Mouse (Mus musculus): ENCODE results near the gene Nfe2l2.

Nfe2l2 gene

DNA sequence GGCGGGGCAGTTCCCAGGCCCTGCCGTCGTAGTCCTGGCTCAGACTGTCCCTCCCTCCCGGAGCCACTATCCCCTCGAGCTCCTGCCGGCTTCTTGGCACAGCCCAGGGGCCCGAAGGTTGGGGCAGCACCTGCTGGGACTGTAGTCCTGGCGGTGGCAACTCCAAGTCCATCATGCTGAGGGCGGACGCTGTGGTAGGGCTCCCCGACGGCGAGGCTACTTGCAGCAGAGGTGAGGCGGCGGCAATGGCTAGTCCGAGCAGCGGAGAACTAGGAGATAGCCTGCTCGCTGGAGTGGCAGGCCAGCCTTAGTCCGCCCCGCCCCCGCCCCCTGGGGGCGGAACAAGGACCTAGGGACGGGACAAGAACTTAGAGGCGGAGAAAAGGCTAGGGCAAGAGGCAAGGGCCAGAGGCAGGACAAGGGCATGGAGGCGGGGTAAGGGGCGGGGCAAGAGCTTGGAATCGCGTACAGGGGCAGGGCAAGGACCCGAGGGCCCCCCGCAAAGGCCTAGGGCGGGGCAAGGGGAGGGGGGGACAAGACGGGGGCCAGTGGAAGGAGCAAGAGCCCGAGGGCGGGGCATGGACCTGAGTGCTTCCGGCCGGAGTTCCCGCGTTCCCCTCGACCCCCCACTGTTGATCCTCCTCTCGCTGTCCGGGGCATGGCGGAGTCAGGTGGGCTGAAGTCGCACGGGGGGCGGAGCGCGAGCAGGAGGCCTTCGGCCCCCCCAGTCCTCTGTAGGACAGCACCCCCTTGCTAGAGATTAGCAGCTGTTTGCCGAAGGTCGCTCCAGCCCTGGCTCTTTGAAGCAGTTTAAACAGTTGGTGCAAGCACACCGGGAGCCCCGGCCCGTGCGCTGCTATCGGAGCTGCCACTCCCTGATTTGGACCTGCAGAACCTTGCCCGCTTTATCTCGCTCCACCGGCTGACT lies at the start of gene Nfe2l2:
TSS of gene Nfe2l2 (minus strand) at position 408 of the 928 bp plus-strand sequence.
- peak; percentile 100 for DNase-seq

DNA sequence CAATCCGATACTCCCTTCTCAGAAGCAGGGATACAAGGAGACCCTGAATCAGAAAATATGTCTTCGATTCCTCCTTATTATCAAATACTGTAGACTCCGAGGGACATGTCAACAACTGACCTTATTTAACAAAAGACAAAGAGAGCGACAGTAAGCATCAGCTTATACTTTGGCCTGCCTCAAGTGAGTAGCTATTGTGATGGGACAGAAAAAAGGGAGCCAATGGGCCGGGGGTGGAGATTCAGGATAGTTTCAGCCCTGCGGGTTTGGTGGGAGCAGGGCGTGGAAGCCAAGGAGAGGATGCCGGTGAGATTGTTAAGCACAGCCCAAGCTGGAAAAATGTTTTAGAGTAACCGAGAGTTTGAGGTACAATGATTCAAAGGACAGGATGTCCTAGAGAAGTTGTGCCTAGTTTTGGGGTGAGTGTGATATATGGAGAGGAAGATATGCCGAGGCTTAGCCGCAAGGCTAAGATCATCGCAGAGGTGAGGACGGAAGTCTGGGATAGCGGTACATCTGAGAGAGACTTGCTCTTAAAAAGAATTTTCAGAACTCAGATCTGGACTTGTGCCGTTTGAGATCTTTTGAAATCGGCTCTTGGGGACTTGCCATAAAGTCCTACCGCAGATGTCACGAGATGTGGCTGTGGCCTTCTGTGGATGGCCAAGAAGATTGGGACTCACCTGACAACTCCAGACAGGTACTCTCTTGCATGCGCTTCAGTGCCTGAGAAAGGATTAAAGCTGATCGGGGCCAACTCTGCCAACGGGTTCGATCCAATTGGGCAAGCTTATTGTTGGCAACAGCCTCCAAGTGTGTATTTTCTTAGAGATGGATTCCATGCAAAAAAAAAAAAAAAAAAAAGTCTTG lies 48.1 kb upstream of the Nfe2l2 start:
- no peak for DNase-seq

DNA sequence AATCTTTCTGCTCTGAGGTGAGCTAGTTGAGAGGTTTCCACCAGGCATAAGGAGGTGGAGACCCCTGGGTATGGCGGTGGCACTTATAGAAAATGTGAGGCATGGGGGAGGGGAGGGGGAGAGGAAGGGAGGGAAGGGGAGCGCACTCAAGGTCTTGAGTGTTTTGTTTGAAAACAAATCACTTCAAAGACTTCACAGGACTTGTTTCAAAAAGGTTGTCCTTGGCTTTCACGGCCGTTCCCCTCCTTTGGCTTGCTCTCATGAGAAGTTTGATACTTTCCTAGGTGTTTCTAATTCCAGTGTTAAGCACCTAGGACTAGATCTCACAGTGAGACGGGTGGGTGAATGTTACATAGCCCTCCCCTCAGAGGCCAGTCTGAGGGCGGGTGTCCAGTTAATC lies 47.5 kb upstream of the Nfe2l2 start:
- DNase-seq: no peak

DNA sequence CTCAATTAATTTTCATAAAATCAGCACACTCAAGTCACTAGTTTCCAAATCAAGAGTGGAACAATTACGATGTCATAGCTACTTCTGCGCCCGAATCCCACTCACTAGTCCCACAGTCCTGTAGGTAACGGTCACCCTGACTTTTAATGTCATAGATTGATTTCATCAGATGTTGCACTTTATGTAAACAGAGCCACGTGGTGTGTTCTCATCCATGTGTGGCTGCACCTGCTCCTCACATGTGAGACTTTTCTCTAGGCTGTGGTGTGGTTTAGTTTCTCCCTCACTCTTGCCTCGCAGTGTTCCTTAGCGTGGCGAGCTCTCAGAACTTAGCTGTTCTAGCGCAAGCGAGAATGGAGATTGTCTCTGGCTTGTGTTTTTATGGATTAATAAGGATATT lies 46.4 kb upstream of the Nfe2l2 start:
- no peak for DNase-seq

DNA sequence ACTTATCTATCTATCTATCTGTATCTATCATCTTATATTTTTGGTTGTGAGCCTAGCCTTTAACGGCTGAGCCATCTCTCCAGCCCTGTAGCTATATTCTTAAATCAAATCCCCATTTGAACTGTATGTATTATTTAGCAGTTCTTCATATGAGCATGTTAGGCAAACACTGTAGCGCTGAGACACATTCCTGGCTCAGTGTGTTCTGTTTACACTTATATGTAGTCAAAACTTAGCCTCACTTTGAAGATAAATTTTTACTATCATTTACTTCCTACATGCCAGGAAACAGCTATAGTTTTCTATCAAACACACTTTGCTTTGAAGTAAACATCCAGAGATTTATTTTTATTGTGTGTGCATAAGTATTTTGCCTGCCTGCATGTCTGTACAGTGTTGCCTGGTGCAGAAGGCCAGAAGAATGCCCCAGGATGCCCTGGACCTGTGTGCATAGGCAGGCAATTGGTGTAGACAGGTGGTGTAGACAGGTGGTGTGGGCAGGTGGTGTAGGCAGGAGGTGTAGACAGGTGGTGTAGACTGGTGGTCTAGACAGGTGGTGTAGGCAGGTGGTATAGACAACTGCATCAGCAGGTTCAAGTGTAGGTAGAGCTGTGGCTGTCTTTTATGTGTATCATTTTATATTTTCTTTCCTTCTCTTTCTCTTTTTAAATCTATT lies 45.7 kb upstream of the Nfe2l2 start:
- no peak for DNase-seq

DNA sequence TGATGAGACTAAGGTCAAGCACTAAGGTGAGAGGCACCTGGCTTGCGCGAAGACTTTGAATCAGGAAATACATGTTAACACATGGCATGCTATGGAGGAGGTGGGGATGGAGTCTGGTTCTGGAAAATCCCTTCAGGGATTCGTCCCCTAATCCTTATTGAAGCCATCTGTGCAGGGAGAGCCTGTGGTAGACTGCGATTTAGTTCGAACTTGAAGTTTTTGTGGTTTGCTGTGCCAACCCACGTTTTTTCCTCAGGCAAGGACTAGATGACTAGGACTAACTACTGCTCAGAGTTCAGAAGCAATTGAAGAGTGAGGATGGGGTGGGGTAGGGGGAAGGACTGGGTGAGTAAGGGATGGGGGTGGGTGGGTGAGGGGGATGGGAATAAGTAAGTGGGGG lies 44.4 kb upstream of the Nfe2l2 start:
- no peak for DNase-seq

DNA sequence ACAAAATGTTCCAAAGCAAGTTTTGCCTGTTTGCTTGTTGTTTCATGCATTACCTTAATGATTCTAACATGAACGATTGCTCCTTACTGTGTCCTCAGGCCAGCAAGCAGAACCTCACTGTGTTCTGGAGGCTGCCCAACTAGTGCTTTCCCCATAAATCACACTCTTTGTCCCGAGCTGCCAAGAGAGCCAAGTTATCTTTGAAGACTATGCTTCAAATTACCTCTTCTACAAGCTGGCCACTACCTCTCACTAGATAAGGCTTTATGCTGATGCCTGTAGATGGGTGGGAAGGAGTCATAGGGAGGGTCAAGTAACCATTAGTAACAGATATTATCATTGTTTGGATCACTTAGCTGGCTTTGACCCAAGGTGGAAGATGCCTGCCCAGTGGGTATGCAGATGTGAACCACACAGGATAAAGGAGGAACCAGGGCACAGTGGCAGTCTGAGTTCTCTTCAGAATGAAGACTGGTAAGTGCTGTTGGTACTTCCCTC lies 32.6 kb upstream of the Nfe2l2 start:
- no peak for DNase-seq

DNA sequence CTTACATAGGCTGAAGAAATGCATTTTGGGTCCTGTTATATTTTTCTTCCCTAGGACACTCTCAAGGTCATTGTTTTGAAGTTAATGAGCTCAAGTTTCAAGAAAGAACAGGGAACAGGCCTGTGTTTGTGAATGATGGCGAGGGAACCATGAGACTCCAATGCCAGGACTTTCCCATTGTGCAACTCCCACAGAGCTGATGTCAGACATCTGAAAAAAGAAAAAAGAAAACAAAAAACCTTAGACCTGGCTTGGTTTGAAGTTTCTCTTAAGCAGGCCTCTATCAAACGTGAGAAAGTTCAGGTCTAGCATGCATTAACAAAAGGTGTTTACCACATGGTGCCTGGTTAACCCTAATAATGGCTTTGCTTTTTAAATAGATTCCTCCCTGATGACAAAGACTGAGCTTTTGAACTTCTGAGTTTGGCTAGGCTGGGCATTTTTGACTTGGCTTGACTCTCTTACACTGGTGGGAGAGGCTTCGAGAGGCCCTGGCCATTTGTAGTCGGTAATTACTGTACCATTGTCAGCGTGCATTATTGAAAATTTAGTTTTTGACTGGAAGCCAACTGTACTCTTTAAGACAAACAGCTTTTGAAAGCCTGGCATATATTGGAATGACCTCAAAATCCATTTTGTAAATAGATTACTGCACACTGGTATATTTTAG lies 29.9 kb upstream of the Nfe2l2 start:
- DNase-seq: no peak

DNA sequence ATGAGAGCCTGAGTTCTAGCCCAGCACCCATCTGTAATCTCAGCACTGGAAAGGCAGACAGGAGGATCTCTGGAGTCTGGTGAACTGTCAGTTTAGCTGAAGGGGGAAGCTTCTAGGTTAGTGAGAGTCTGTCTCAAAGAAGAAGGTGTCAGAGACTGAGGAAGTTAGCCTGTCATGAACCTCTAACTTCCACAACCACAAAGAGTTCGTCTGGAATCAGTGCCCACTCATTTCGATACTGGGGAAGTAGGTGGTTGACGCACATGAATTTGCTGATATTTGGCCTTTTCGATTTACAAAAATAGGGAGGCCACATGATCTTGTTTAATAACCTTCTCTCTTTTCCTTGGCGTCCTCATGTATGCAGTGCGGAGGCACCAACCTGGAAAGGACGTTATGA lies 28.7 kb upstream of the Nfe2l2 start:
- DNase-seq: no peak

DNA sequence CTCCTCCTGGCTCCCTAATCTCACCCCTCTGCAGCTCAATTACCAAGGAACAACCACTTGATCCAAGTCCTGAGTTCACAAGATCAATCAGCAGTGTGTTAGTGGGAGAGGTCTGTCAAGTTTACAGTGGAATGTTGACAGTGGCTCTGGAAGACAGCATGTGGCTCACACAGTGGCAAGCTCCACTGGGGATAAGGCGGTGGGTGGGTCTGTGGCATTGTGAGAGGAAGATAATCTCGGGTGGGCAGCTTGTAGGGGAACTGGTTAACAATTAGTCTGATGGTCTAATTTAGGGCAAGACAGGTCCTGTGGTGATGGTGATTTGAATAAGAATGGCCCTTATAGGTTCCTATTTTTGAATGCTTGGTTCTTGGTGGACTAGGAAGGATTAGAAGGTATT lies 27.5 kb upstream of the Nfe2l2 start:
- DNase-seq: no peak

DNA sequence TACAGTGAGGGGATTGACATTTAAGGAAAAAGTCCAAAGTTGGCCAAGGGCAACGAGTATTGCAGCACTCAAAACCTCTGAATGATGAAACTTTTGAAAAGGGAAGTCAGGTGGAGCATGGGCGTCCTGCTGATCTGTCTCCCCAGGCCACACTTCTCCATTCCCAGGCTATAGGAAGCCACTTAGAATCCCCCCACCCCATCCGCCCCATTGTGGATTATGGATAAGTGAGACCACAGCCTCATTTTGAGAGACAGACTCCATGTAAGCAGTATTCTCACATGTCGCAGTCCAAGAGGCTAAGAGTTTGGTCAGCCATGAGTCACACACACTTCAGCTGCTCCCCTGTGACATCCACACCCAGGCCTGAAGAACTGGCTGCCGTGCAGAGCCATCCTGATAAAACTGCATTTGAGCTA lies 26.8 kb upstream of the Nfe2l2 start:
- no peak for DNase-seq

DNA sequence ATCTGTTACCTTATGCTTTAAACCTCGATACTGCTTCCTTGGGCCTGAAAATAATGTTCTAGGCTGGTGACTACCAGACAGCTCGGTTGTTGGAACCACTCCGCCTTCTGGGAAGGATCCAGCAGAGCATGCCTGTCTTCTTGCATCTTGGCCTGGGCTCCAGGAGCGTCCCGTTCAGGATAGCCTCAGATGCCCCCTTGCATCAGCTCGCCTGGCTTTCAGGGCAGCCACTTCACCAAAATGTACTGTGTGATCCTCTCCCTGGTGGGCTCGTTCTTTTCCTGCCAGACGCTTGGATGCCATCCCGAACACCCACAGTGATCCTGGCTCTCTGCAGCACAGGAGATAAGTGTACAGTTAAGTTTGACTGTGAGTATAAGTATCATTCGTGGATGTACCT lies 25.6 kb upstream of the Nfe2l2 start:
- DNase-seq: no peak

DNA sequence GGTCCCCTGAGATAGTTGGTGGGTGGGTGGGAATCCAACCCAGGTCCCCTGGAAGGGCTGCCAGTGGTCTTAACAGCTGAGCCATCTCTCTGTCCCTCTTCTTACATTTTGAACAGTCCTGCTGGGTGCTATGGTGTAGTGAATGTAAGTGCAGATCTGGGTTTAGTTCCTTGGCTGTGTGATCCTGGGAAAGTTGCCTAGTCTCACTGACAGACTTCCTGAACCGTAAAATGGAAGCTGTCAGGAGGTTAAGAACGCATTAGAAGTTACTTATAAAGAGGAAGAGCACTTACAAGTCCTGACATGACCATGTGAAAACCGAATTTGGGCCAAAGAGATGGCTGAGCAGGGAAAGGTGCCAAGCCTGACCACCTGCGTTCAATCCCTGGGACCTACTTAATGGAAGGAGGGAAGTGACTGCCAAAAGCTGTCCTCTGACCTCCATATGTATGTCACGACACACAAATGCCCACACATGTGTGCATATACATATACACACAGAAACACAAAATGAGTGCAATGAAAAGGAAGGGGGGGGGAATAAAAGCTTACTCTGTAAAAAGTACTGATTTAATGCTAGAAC lies 20.5 kb upstream of the Nfe2l2 start:
- no peak for DNase-seq

DNA sequence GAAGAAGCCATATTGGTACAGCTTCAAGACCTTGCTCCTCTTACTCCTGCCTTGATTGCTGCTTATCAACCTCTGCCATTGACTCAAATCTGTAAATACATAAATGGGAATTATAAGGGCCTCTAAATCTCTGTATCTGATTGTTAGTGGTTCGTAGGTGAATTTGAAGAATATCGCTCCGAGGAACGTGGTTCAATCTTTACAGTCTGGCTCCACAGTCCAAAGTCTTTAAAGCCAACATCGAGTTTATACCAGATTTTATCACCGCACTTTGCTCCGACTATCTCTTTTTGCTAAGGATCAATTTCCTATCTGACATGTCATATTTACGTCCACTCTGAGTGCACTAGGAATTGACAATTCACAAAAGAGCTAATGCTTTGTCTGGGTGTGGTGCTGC lies 19.0 kb upstream of the Nfe2l2 start:
- DNase-seq: no peak

DNA sequence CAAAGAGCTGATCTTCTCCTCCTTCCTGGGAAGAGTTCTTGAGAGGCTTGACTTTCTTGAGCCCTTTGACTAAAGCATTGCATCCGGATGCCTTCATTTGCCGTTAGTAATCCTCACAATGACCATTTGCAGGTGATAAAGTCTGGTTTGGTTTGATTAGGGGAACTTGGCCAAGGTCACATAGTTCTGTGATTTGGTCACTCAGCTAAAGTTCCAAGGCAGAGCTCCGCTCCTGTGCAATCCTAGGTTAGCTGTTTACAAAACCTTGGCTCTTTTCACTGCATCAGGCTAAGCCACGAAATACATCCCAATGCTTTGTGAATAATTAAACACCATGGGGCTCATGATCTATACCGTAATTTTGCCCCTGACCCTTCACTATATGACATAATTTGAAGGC lies 18.5 kb upstream of the Nfe2l2 start:
- DNase-seq: no peak

DNA sequence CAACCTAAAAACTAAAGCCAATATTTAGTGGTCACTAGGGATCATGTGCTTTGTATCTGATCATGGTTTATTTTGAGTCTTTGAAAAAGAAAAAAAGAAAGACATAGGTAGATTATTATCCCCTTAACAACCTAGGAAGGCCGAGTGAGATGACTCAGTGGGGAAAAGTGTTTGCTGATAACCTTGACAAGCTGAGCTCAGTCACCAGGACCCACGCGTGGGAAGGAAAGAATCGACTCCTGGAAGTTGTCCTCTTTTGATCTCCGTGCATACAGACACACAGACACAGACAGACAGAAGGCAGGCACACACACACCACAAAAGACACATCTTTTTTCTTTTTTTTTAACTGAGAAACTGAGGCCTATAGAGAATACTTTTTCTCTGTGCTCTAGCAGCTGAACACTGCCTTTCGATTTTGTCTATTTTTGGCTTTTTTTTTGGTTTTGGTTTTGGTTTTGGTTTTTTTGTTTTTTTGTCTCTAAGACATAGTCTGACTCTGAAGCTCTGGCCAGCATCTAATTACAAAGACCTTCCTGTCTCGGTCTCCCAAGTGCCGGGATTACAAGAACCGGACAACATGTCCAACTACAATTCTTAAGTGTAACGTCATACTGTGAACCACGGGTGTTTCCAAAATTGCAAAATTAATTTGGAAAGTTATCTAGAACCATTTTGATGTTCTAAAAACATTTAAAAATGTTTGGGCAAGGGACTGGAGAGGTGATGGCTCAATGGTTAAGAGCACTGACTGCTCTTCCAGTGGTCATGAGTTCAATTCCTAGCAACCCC lies 16.0 kb upstream of the Nfe2l2 start:
- no peak for DNase-seq

DNA sequence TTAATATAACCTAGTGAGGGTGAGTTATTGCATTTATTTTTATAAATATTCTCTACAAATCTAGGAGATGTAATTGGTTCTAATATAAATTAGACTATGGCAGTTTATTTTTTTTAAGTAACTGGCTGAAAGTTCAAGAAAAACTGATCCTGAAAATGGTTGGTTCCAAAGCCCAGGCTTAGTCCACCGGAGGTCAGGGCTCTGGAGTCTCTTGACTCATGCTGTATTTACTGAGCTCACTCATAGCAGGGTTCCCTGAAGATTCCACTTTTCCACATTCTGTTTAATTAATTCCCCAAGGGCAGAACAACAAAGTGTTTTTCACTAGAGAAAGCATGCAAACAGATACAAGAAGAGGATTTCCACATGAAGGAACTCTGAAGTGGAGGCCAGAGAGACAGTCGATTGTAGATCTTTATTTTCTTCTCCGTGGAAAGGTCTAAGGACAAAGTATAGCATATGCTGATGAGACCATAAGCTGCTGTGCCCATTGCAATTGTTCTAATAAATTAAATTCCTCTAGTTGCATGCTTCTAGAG lies 15.0 kb upstream of the Nfe2l2 start:
- DNase-seq: no peak

DNA sequence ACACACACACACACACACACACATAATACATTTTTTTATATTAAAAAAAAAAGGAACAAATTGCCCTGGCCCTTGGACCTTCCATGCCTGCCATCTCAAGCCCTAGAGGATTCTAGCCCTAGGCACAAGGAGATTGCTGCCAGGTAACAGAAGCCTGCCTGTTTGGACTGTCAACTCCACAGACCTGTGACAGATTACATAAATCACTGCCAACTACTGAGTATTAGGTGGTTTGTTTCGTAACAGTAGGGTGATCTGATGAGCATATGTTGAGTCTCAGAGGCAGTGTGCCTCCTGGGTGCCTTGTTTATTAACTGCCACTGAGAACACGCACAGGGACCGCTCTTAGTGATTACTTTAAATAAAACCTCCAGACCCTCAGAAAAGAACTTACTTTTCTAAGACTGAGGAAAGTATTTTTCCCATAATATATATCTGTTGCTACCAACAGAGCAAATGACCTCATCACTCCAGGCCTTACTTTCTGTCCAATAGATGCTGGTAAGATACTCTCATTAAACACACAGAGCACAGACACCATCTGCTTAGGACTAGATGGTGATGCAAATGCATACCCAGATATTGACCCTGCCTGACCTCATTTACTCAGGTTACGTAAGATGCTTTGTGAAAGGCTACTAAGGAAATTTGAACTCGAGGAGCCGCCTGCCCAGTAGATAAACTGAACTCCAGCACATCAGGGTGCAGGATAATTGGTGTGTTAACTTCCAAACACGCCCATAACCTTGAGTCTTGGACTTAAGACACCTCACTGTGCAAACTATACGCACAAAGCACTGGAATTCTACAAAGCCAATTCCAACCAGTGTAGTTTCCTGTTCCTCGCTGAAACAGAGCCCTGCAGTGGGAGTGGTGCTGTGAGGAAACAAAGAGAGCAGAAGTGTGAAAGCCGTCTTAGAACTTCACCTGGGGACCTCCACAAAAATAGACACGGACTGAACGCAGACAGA lies 11.9 kb upstream of the Nfe2l2 start:
- DNase-seq: no peak

DNA sequence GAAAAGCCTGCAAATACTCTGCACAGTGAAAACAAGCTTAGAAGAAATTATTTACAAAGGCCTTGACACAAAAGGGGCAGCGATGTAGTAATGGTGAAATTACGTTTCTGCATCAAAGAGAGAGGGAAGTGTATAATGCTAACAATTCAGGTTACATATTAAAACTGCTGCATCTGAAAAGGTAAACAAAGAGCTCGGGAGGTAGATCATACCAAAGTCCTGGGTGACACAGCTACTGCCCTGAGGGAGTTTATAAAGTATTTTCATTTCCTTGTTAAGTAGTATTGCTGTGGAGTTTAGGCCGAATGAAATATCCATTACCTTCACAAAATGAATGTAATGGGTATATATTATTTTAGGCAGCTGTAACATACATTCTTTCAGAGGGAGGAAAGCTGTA lies 10.3 kb upstream of the Nfe2l2 start:
- DNase-seq: no peak

DNA sequence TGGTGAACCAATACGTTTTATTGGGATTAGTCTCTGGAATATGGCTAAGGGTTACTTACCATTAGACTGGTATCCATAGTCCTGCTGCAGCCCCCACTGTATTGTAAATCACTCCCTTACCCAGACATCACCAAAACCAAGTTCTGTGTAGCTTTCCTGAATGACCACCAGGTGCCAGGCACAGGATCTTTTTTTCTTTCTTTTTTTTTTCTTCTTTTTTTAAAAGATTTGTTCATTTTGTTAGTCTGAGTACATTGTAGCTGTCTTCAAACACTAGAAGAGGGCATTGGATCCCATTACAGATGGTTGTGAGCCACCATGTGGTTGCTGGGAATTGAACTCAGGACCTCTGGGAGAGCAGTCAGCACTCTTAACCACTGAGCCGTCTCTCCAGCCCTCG lies 8.6 kb upstream of the Nfe2l2 start:
- no peak for DNase-seq

All from kidney, adult 11 months (tissue).